Mouse (Mus musculus) thymus, adult 2 months (tissue): ENCODE data around the gene Zfp148.

ENCODE experiments used
- CTCF ChIP-seq: fragments of 200-500 bp; IDR thresholded peaks from 2 replicates; pipeline ENCODE4 v1.5.1; 2012; ENCODE audit warnings: mild to moderate bottlenecking, control low read depth, low read length, moderate library complexity, borderline replicate concordance; ENCODE audit not compliant: control insufficient read depth, poor library complexity, insufficient read depth; ENCODE audit errors: extremely low read depth
- POLR2A ChIP-seq: fragments of 200-500 bp; IDR thresholded peaks from 2 replicates; pipeline ENCODE4 v1.6.1; 2012; ENCODE audit warnings: mild to moderate bottlenecking, low read length, control low read depth, moderate library complexity; ENCODE audit not compliant: control insufficient read depth, poor library complexity, insufficient read depth; ENCODE audit errors: extremely low read depth

- TF ChIP-seq POLR2A (no peak), CTCF (no peak)
Observed at GRCm38 (mm10) chr16:33338492-33338891, 42.1 kb upstream of the Zfp148 start.
